ENCODE assay signal across 13 mouse cellular contexts in genomic region chr4:115827066-115827465, GRCm38 (mm10). TPM values are rescaled to one million over a fixed set of nuclear protein-coding genes. Genes with fewer than 3 reads are reported as not detected.
DNase-seq lines count a peak whose midpoint lies in the region; ATAC-seq and TF ChIP-seq lines count a peak whose summit lies in the region.
"Had no signal": no experiment of that assay in that cellular context is flagged by ENCODE, and none has a peak within 500 bp of the region (broad histone marks: within the 10 kb centered on the region; RNA-seq: fewer than 3 reads in every experiment).

No protein-coding gene starts in this region.

- intact Hi-C loops in heart, postnatal 14 days (cut with DNase I) = no loop called here
- intact Hi-C loops in left cerebral cortex, postnatal 36 days (cut with DNase I) = no loop called here

- ATAC-seq in lung, postnatal 0 days = no peak
- no peak for ATAC-seq in limb, embryonic 15.5 days (ENCODE audit: insufficient number of reproducible peaks, low FRiP score, low TSS enrichment, low read depth)

- peak overlapping the region; percentile 74; the same call in 1 of the 2 replicates for H3K4me2 ChIP-seq in lung, postnatal 0 days (replicated peaks; ENCODE audit: low read depth, low read length)
- H3K4me2 ChIP-seq in limb, embryonic 15.5 days = peak overlapping the region; percentile 77

- H3K27ac ChIP-seq in heart, embryonic 10.5 days = no peak overlapping the region
- no peak overlapping the region for H3K27ac ChIP-seq in lung, postnatal 0 days (ENCODE audit: low read length)
- no peak overlapping the region for H3K27ac ChIP-seq in limb, embryonic 15.5 days
- peak overlapping the region; percentile 10; the same call in 1 of the 2 replicates for H3K27ac ChIP-seq in small intestine, adult 2 months (ENCODE audit: insufficient read depth, low read depth, low read length)

- peaks cover 14% of the 10 kb centered on the region; the same call in 1 of the 2 replicates for H3K27me3 ChIP-seq in heart, embryonic 10.5 days (ENCODE audit: insufficient read depth, poor library complexity, severe bottlenecking)
- no peaks in the 10 kb centered on the region for H3K27me3 ChIP-seq in lung, postnatal 0 days (replicated peaks; ENCODE audit: insufficient read depth, low read length)
- H3K27me3 ChIP-seq in limb, embryonic 15.5 days = no peaks in the 10 kb centered on the region
- H3K27me3 ChIP-seq in small intestine, adult 2 months (ENCODE audit: control insufficient read depth, insufficient read depth, low read length) = no peaks in the 10 kb centered on the region

- 76% methylated on average over 3 of the region's 3 CpGs for WGBS in heart, embryonic 10.5 days
- WGBS in lung, postnatal 0 days = 62% methylated on average over 3 of the region's 3 CpGs
- 56% methylated on average over 3 of the region's 3 CpGs for WGBS in limb, embryonic 15.5 days
- WGBS in small intestine, adult 2 months = 55% methylated on average over 3 of the region's 3 CpGs

- no peak for TF ChIP-seq EP300 in lung, postnatal 0 days (IDR thresholded peaks at IDR 0.05)

- no peak for TF ChIP-seq CTCF in lung, postnatal 0 days (IDR thresholded peaks at IDR 0.05)
- TF ChIP-seq CTCF in small intestine, adult 2 months (IDR thresholded peaks at IDR 0.05; ENCODE audit: extremely low read depth, insufficient read length, insufficient replicate concordance, low read depth, low read length) = no peak

- peak overlapping the region; percentile 80; the same call in 1 of the 2 replicates for H3K4me3 ChIP-seq in heart, embryonic 10.5 days
- H3K4me3 ChIP-seq in lung, postnatal 0 days (ENCODE audit: low read depth, low read length) = peak overlapping the region; percentile 69; the same call in 1 of the 2 replicates
- H3K4me3 ChIP-seq in limb, embryonic 15.5 days = peak overlapping the region; percentile 88
- no peak overlapping the region for H3K4me3 ChIP-seq in small intestine, adult 2 months (ENCODE audit: low read depth, low read length)

- H3K9me3 ChIP-seq in heart, embryonic 10.5 days = no peaks in the 10 kb centered on the region
- no peaks in the 10 kb centered on the region for H3K9me3 ChIP-seq in lung, postnatal 0 days (ENCODE audit: low read length)
- H3K9me3 ChIP-seq in limb, embryonic 15.5 days = no peaks in the 10 kb centered on the region

- no peak for TF ChIP-seq POLR2A in small intestine, adult 2 months (IDR thresholded peaks at IDR 0.05; ENCODE audit: low read depth, low read length)

- H3K9ac ChIP-seq in lung, postnatal 0 days (replicated peaks; ENCODE audit: low read depth) = no peak overlapping the region
- no peak overlapping the region for H3K9ac ChIP-seq in limb, embryonic 15.5 days

- H3K4me1 ChIP-seq in heart, embryonic 10.5 days = peaks cover 46% of the 10 kb centered on the region
- peaks cover 16% of the 10 kb centered on the region for H3K4me1 ChIP-seq in lung, postnatal 0 days (ENCODE audit: insufficient read depth, low read depth, low read length)
- H3K4me1 ChIP-seq in limb, embryonic 15.5 days = peaks cover 16% of the 10 kb centered on the region
- H3K4me1 ChIP-seq in small intestine, adult 2 months (ENCODE audit: control insufficient read depth, insufficient read depth, insufficient read length, low read length) = peaks cover 44% of the 10 kb centered on the region

- no peak for DNase-seq in heart, embryonic 10.5 days (ENCODE audit: low spot score)
- DNase-seq in heart, postnatal 14 days = no peak
- DNase-seq in lung, postnatal 0 days (ENCODE audit: low spot score) = no peak
- no peak for DNase-seq in lung, postnatal 36 days
- DNase-seq in left cerebral cortex, postnatal 36 days (ENCODE audit: low spot score in 2 of 2) = no peak
- DNase-seq in thymus, postnatal 25 days = no peak

- H3K36me3 ChIP-seq in heart, embryonic 10.5 days = peaks cover 10% of the 10 kb centered on the region
- H3K36me3 ChIP-seq in lung, postnatal 0 days (ENCODE audit: insufficient read depth, low read length) = peaks cover 9% of the 10 kb centered on the region
- peaks cover 11% of the 10 kb centered on the region for H3K36me3 ChIP-seq in limb, embryonic 15.5 days
- H3K36me3 ChIP-seq in small intestine, adult 2 months (ENCODE audit: control insufficient read depth, insufficient read depth, low read length) = peaks cover 10% of the 10 kb centered on the region

RNA-seq across cellular contexts. Expression of gene Mob3c, which starts 0.8 kb away (rescaled TPM):
- polyA plus RNA-seq in heart, embryonic 10.5 days (2016; fragmentation: Nextera tagmentation; extraction: Ambion mirVana) = 5.9 and 9.8 TPM in 2 replicates
- total RNA-seq in heart, postnatal 14 days (2021) = 1 to 10 TPM; 6.4 to 7.1 TPM
- 14.8 and 16.3 TPM in 2 replicates for polyA plus RNA-seq in lung, postnatal 0 days (2015; fragmentation: Nextera tagmentation; extraction: Ambion mirVana)
- 14.0 and 14.1 TPM in 2 replicates for polyA plus RNA-seq in limb, embryonic 15.5 days (2015; fragmentation: Nextera tagmentation; extraction: Ambion mirVana)
- polyA plus RNA-seq in small intestine, adult 2 months (2012; rRNA removed) = 34.6 and 101 TPM in 2 replicates
- total RNA-seq in left cerebral cortex, postnatal 36 days (2021) = 1 to 10 TPM; 3.6 to 4.6 TPM

RNA-seq across cellular contexts. Expression of gene Mknk1, which starts 11.9 kb away (rescaled TPM):
- polyA plus RNA-seq in heart, embryonic 10.5 days (2016; fragmentation: Nextera tagmentation; extraction: Ambion mirVana) = 22.7 and 23.0 TPM in 2 replicates
- 10 to 100 TPM; 27.8 to 28.1 TPM for total RNA-seq in heart, postnatal 14 days (2021)
- 26.9 and 30.6 TPM in 2 replicates for polyA plus RNA-seq in lung, postnatal 0 days (2015; fragmentation: Nextera tagmentation; extraction: Ambion mirVana)
- 31.8 and 32.7 TPM in 2 replicates for polyA plus RNA-seq in limb, embryonic 15.5 days (2015; fragmentation: Nextera tagmentation; extraction: Ambion mirVana)
- 25.3 and 26.8 TPM in 2 replicates for polyA plus RNA-seq in small intestine, adult 2 months (2012; rRNA removed)
- 10 to 100 TPM; 32.6 to 40.7 TPM for total RNA-seq in left cerebral cortex, postnatal 36 days (2021)

RNA-seq across cellular contexts. Expression of gene Atpaf1, which starts 42.5 kb away (rescaled TPM):
- 60.0 and 67.2 TPM in 2 replicates for polyA plus RNA-seq in heart, embryonic 10.5 days (2016; fragmentation: Nextera tagmentation; extraction: Ambion mirVana)
- total RNA-seq in heart, postnatal 14 days (2021) = 10 to 100 TPM; 60.6 to 63.0 TPM
- polyA plus RNA-seq in lung, postnatal 0 days (2015; fragmentation: Nextera tagmentation; extraction: Ambion mirVana) = 30.0 and 30.5 TPM in 2 replicates
- 44.1 and 50.6 TPM in 2 replicates for polyA plus RNA-seq in limb, embryonic 15.5 days (2015; fragmentation: Nextera tagmentation; extraction: Ambion mirVana)
- 42.0 and 60.6 TPM in 2 replicates for polyA plus RNA-seq in small intestine, adult 2 months (2012; rRNA removed)
- total RNA-seq in left cerebral cortex, postnatal 36 days (2021) = 10 to 100 TPM; 64.5 to 68.2 TPM

RNA-seq across cellular contexts. Expression of gene Tex38, which starts 46.2 kb away (rescaled TPM):
- polyA plus RNA-seq in heart, embryonic 10.5 days (2016; fragmentation: Nextera tagmentation; extraction: Ambion mirVana) = 0.55 and 0.62 TPM in 2 replicates
- under 1 TPM in 1 of 2 experiments, not detected in 1; 0.39 TPM for total RNA-seq in heart, postnatal 14 days (2021)
- polyA plus RNA-seq in lung, postnatal 0 days (2015; fragmentation: Nextera tagmentation; extraction: Ambion mirVana) = 0.16 TPM in 1 of 2 replicates, not detected in the other
- 0.22 and 0.26 TPM in 2 replicates for polyA plus RNA-seq in limb, embryonic 15.5 days (2015; fragmentation: Nextera tagmentation; extraction: Ambion mirVana)
- polyA plus RNA-seq in small intestine, adult 2 months (2012; rRNA removed) = not detected in 2 replicates
- total RNA-seq in left cerebral cortex, postnatal 36 days (2021) = 1 to 10 TPM in 1 of 2 experiments, under 1 TPM in 1; 0.88 to 1.1 TPM
- total RNA-seq: layer of hippocampus, postnatal 14 days had no signal
- polyA plus RNA-seq: C2C12; neural tube, embryonic 11.5 days had no signal

RNA-seq across cellular contexts. Expression of gene Kncn, which starts 57.1 kb away (rescaled TPM):
- polyA plus RNA-seq in heart, embryonic 10.5 days (2016; fragmentation: Nextera tagmentation; extraction: Ambion mirVana) = not detected in 2 replicates
- total RNA-seq in heart, postnatal 14 days (2021) = not detected
- not detected in 2 replicates for polyA plus RNA-seq in lung, postnatal 0 days (2015; fragmentation: Nextera tagmentation; extraction: Ambion mirVana)
- polyA plus RNA-seq in limb, embryonic 15.5 days (2015; fragmentation: Nextera tagmentation; extraction: Ambion mirVana) = not detected in 2 replicates
- polyA plus RNA-seq in small intestine, adult 2 months (2012; rRNA removed) = not detected in 2 replicates
- under 1 TPM in 1 of 2 experiments, not detected in 1; 0.54 TPM for total RNA-seq in left cerebral cortex, postnatal 36 days (2021)
- total RNA-seq: adrenal gland, postnatal 14 days; gastrocnemius, postnatal 14 days had no signal
- polyA plus RNA-seq: C2C12; neural tube, embryonic 11.5 days had no signal
